Mouse (Mus musculus) limb, embryonic 10.5 days (tissue): ENCODE measurements around the gene Foxj2. TPM values are rescaled to one million over a fixed set of nuclear protein-coding genes. Genes with fewer than 3 reads are reported as not detected.
A peak's percentile ranks its signal among the peaks of the same experiment; 100 is the strongest.

Experiments
- DNase-seq: peaks from one replicate; pipeline ENCODE4 v3.0.0-alpha.2; 2017; ENCODE audit warnings: low spot score
- H3K27ac ChIP-seq: fragments of 300-500 bp; sonication (generic); 2 replicates; pipeline ENCODE4 v1.5.1; 2016; ENCODE audit warnings: mild to moderate bottlenecking
- H3K27me3 ChIP-seq: fragments of 300-500 bp; sonication (generic); 2 replicates; pipeline ENCODE4 v1.6.1; 2016; ENCODE audit warnings: low read depth, mild to moderate bottlenecking; ENCODE audit not compliant: poor library complexity, severe bottlenecking
- H3K36me3 ChIP-seq: fragments of 300-500 bp; sonication (generic); 2 replicates; pipeline ENCODE4 v1.6.1; 2016; ENCODE audit warnings: mild to moderate bottlenecking, moderate library complexity
- H3K4me1 ChIP-seq: fragments of 300-500 bp; sonication (generic); 2 replicates; pipeline ENCODE4 v1.6.1; 2016
- H3K4me3 ChIP-seq: fragments of 300-500 bp; sonication (generic); 2 replicates; pipeline ENCODE4 v1.5.1; 2016; ENCODE audit warnings: mild to moderate bottlenecking, moderate library complexity
- H3K9me3 ChIP-seq: fragments of 300-500 bp; sonication (generic); replicated peaks from 2 replicates; pipeline ENCODE4 v1.6.1; 2016; ENCODE audit warnings: mild to moderate bottlenecking
- WGBS: fragments of 180-500 bp; shearing (Covaris S2); methylation state at CpG from one replicate; pipeline ENCODE4 v1.1.7; 2016; 5-methylcytosine and 5-hydroxymethylcytosine counted together
- polyA plus RNA-seq: library from polyadenylated mRNA; unstranded; fragments of >200 nt; fragmentation: Nextera tagmentation; extraction: Ambion mirVana; gene quantifications from 2 replicates; pipeline ENCODE4 v1.2.1, GENCODE M21; 2016

Foxj2 gene
- polyA plus RNA-seq = 1.7 and 3.2 TPM in 2 replicates

DNA sequence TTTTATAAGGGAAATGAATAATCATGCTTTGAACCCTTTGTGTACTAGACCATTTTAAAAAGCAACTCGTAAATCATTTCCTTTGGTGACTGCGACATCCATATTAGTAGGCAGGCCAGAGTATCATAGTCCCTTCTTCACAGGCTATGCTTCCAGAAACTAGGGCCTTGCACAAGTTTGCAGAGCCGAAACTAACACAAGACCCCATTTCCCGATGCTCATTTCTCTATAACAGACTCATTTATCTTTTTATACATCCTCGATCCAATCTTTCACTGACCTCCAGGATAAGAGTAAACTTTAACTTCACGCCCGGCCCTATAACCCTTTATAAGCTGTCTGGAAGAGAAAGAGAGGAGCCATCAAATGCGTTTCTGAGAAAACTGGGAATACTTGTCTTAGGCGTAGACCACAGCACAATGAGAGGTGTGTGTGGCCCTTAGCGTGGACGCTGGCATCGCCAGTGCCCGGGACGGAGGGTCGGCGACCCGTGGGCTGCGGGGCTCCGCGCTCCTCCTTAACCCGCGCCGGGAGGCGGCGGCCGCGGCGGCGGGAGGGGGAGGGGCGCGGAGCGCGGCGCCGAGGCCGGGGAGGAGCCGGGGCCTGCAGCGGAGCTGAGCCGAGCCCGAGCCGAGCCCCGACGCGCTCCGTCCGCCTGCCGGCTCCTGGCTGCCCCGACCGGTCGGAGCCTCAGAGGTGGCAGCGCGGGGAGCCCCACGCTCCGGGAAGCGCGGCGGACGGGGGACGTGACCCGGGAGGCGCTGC is at the start of gene Foxj2:
TSS of gene Foxj2 (plus strand) at position 609 of the 765 bp plus-strand sequence.
- no peaks in the 10 kb centered on the region for H3K36me3 ChIP-seq
- H3K4me1 ChIP-seq = peaks cover 27% of the 10 kb centered on the region
- peak within 1 kb of the TSS; percentile 92 for H3K27ac ChIP-seq
- H3K27me3 ChIP-seq = no peaks in the 10 kb centered on the region; the same call in 1 of the 2 replicates
- 2% methylated on average over 57 of the region's 61 CpGs for WGBS
- no peaks in the 10 kb centered on the region for H3K9me3 ChIP-seq
- DNase-seq = peak; percentile 80
- peak within 1 kb of the TSS; percentile 86 for H3K4me3 ChIP-seq

DNA sequence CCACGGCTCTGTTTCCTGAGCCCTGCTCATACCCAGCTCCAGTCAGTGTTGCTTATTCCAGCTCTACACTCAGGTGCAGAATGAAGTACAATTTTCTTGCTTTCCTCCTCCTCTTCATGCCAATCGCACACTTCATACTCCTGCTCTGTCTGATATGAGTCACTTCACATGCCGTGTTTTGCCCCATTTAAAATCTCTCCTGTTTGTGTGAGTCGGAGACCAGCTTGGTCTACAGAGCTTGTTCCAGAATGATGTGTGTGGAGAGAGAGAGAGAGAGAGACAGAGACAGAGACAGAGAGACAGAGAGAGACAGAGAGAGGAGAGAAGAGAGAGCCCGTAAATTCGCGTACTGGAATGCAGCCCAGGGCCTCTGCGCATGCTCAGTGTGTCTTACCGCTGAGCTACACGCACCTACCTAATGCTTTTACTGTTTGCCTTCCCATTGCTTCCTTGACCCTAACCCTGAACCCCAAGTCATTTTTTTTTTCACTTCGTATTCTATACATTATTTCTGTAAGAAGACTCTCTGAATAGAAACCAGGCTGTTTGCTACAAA is 48.9 kb upstream of the Foxj2 start:
- H3K4me3 ChIP-seq = no peak overlapping the region
- no peaks in the 10 kb centered on the region for H3K36me3 ChIP-seq
- no peak overlapping the region for H3K27ac ChIP-seq
- H3K4me1 ChIP-seq = peaks cover 27% of the 10 kb centered on the region
- H3K9me3 ChIP-seq = no peaks in the 10 kb centered on the region
- H3K27me3 ChIP-seq = no peaks in the 10 kb centered on the region
- DNase-seq = no peak
- 91% methylated on average over 11 of the region's 11 CpGs for WGBS

DNA sequence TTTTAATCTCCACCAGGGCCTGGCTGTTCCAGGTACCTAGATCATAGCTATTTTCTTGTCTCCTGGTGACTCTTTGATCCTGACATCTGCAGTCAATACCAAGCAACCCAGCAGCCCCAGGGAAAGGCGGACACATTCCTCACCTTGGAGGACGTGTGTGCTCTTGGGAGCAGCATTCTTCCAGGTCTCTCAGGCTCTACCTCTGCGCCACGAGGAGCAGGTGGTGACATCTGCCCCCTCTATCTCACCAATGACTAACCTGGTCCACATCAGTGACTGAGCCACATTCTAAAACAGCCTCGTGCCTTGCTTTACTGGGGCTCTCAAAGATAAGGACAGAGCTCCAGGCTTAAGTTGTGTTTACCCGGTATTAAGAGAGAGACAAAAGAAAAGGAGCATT is 47.0 kb upstream of the Foxj2 start:
- WGBS = 51% methylated on average over 6 of the region's 6 CpGs
- Histone ChIP-seq H3K4me1 (peaks cover 23% of the 10 kb centered on the region), H3K27ac (no peak overlapping the region), H3K9me3 (no peaks in the 10 kb centered on the region), H3K36me3 (no peaks in the 10 kb centered on the region), H3K27me3 (no peaks in the 10 kb centered on the region), H3K4me3 (no peak overlapping the region)
- no peak for DNase-seq

DNA sequence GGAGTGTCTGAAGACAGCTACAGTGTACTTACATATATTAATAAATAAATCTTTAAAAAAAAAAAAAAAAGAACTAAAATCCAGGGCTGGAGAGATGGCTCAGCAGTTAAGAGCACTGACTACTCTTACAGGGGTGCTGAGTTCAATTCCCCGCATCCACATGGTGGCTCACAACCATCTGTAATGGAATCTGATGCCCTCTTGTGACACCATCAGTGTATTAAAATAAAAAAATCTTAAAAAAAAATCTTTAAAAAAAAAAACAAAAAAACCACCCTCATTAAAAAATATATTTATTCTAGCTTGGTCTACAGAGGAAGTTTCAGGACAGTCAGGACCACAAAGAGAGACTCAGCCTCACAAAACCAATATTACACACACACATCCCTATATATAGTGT is 45.4 kb upstream of the Foxj2 start:
- Histone ChIP-seq H3K4me1 (peaks cover 13% of the 10 kb centered on the region; the same call in 1 of the 2 replicates), H3K36me3 (no peaks in the 10 kb centered on the region), H3K4me3 (no peak overlapping the region), H3K9me3 (no peaks in the 10 kb centered on the region), H3K27me3 (no peaks in the 10 kb centered on the region), H3K27ac (no peak overlapping the region)
- no peak for DNase-seq
- 92% methylated on average over 1 of the region's 1 CpGs for WGBS

DNA sequence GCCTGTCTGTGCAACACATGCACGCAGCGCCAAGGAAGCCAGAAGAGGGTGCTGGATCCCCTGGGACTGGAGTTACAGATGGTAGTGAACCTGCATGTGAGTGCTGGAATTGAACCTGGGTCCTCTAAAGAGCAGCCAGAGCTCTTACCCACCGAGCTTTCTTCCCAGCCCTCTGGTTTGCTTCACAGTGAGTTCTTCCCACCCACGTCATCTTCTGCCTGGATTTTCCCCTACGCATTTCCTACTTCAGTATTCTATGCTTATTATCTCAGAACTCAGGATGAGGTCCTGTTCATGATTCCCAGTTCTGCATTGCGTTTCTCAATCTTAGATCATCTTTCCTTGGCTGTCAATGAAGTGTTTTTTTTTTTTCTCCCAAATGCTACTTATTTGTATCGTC is 43.7 kb upstream of the Foxj2 start:
- no peaks in the 10 kb centered on the region for H3K9me3 ChIP-seq
- WGBS = 83% methylated on average over 7 of the region's 7 CpGs
- DNase-seq = no peak
- no peak overlapping the region for H3K27ac ChIP-seq
- 0 out of 2 replicates have a peak, but pooled peaks cover 8% of the 10 kb centered on the region for H3K4me1 ChIP-seq
- H3K4me3 ChIP-seq = no peak overlapping the region
- H3K27me3 ChIP-seq = no peaks in the 10 kb centered on the region
- H3K36me3 ChIP-seq = no peaks in the 10 kb centered on the region

DNA sequence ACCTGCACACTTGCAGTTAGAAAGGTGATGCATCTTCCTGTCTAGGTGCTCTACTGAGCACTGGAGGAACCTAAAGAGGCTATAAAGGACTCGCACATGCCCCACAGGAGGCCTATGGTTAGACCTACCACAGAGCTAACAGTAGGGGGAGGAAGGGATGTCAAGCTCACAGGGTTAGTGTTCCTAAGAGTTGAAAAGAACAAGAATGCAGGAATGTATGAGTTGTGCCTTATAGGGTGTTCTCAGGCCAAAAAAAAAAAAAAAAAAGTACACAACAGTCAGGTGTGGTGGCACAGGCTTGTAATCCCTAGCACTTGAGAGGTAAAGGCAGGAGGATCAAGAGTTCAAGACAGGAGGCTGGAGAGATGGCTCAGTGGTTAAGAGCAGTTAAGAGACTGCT is 39.8 kb upstream of the Foxj2 start:
- no peak overlapping the region for H3K27ac ChIP-seq
- no peaks in the 10 kb centered on the region for H3K27me3 ChIP-seq
- 0 out of 2 replicates have a peak, but pooled peaks cover 4% of the 10 kb centered on the region for H3K4me1 ChIP-seq
- WGBS = 51% methylated on average over 1 of the region's 1 CpGs
- no peak overlapping the region for H3K4me3 ChIP-seq
- H3K36me3 ChIP-seq = no peaks in the 10 kb centered on the region
- no peak for DNase-seq
- no peaks in the 10 kb centered on the region for H3K9me3 ChIP-seq

DNA sequence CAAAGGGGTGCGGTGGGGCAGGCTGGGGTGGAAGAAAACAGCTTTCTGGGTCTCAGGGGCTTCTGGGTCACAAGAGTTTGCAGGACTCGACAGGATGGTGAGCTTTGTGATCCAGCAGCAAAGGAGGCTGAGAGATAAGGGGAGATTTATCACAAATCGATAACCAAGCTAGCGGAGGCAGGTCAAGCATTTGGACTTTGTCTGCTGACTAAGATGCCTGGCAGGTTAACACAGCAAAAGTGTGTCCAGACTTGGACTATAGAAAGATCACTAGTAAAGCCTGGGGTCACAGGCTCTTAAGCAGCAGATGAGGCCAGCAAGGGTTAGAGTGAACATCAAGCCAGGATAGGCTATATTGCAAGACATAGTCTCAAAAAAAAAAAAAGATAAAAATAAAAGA is 38.5 kb upstream of the Foxj2 start:
- no peak overlapping the region for H3K4me3 ChIP-seq
- 0 out of 2 replicates have a peak, but pooled peaks cover 6% of the 10 kb centered on the region for H3K4me1 ChIP-seq
- WGBS = 79% methylated on average over 4 of the region's 4 CpGs
- H3K27ac ChIP-seq = no peak overlapping the region
- no peaks in the 10 kb centered on the region for H3K36me3 ChIP-seq
- no peaks in the 10 kb centered on the region for H3K9me3 ChIP-seq
- H3K27me3 ChIP-seq = no peaks in the 10 kb centered on the region
- no peak for DNase-seq

DNA sequence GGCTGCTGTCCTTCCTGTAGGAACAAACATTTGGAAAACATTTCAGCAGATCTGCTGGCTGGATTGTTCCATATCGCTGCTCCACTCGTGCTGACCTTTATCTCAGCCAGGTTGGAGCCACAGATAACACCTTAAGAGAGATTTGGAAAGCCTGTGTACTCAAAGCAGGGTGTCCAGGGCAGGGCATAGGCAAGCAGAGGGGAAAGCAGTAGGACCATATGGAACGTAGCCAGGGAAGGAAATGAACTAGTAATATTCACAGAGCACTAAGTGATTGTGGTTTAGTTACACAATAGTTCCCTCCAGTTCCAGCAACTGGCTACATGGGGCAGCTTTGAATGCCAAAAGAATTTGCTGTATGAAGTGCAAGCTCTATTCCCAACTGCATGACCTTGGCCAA is 37.5 kb upstream of the Foxj2 start:
- DNase-seq = no peak
- H3K4me3 ChIP-seq = no peak overlapping the region
- H3K4me1 ChIP-seq = 0 out of 2 replicates have a peak, but pooled peaks cover 3% of the 10 kb centered on the region
- no peak overlapping the region for H3K27ac ChIP-seq
- H3K36me3 ChIP-seq = no peaks in the 10 kb centered on the region
- WGBS = 67% methylated on average over 3 of the region's 3 CpGs
- no peaks in the 10 kb centered on the region for H3K9me3 ChIP-seq
- no peaks in the 10 kb centered on the region for H3K27me3 ChIP-seq

DNA sequence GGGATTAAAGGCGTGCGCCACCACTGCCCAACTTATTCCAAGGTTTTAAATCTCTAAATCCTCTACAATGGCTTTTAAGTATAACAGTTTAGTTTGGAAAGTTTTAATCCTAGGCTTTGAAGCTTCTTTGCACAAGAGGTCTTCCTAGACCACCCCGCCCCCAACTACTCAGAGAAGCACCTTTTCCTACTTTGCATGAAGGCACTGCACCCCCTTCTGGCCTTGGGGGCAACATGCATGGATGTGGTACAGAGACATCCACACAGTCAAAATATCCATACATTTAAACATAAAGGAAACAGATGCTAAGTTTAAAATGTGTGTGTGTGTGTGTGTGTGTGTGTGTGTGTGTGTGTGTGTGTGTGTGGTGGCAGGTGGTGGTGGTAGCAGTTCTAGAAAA is 34.8 kb upstream of the Foxj2 start:
- 0 out of 2 replicates have a peak, but pooled peaks cover 3% of the 10 kb centered on the region for H3K4me1 ChIP-seq

DNA sequence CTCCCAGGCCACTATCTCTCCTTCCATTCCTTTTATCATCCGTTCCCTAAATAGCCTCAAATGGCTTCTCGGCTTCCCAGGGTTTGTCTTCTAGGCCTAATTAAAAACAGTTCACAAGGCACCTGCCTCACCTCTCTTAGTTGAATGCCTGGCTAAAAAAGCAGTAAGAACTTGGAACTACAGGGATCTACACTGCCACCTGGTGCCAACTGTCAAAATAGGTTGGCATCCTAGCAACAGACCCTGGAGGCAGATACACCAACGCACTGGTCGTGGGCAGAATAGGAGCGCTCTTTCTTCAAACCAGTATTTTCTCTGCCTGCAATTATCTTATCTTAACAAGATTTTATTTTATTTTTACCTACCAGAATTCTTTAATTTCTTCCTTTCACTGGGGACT is 33.4 kb upstream of the Foxj2 start:
- DNase-seq = peak; percentile 40
- no peaks in the 10 kb centered on the region for H3K36me3 ChIP-seq
- WGBS = 37% methylated on average over 5 of the region's 5 CpGs

More for the DNA sequence above, 34.8 kb upstream of the Foxj2 start:
- H3K27me3 ChIP-seq = no peaks in the 10 kb centered on the region
- H3K9me3 ChIP-seq = no peaks in the 10 kb centered on the region
- no peak overlapping the region for H3K27ac ChIP-seq
- no peak overlapping the region for H3K4me3 ChIP-seq
- no peaks in the 10 kb centered on the region for H3K36me3 ChIP-seq
- DNase-seq = no peak
- WGBS = 92% methylated on average over 3 of the region's 3 CpGs

DNA sequence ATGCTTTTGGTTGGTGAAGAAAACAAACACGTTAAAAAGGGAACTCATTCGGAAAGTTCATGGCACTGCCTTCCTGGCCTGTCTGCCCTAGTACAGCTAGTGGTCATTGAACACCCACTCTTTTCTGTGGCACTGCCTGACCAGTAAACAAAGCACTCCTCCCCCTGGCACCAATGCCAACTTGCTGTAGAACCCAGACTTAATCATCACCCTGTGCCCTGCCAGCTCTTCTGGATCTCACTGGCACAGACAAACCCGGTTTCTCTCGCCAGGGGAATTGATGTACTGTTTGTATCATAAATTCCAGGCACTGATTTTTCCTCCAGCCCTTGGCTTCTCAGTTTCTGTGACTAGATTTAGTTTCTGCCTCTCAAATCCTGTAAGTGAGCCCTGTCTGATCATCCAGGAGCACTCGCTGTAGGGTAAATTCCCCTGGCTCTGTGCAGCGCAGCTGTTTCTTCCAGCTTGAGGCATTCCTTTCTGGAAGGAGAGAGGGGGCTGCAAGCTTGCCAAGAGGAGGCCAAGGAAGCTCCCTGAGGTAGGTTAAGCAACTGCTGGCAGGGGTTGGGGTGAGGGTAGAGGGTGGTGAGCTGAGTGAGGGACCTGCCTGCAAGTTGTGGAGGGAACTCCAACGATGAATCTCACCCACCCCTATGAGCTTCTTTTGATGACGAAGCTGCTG is 24.3 kb upstream of the Foxj2 start:
- Histone ChIP-seq H3K4me3 (no peak overlapping the region), H3K27me3 (no peaks in the 10 kb centered on the region), H3K9me3 (no peaks in the 10 kb centered on the region), H3K36me3 (no peaks in the 10 kb centered on the region), H3K27ac (no peak overlapping the region), H3K4me1 (no peaks in the 10 kb centered on the region)
- no peak for DNase-seq
- 80% methylated on average over 8 of the region's 8 CpGs for WGBS

More for the DNA sequence above, 33.4 kb upstream of the Foxj2 start:
- no peaks in the 10 kb centered on the region for H3K9me3 ChIP-seq
- no peak overlapping the region for H3K4me3 ChIP-seq
- H3K27ac ChIP-seq = no peak overlapping the region
- 0 out of 2 replicates have a peak, but pooled peaks cover 3% of the 10 kb centered on the region for H3K4me1 ChIP-seq
- no peaks in the 10 kb centered on the region for H3K27me3 ChIP-seq

DNA sequence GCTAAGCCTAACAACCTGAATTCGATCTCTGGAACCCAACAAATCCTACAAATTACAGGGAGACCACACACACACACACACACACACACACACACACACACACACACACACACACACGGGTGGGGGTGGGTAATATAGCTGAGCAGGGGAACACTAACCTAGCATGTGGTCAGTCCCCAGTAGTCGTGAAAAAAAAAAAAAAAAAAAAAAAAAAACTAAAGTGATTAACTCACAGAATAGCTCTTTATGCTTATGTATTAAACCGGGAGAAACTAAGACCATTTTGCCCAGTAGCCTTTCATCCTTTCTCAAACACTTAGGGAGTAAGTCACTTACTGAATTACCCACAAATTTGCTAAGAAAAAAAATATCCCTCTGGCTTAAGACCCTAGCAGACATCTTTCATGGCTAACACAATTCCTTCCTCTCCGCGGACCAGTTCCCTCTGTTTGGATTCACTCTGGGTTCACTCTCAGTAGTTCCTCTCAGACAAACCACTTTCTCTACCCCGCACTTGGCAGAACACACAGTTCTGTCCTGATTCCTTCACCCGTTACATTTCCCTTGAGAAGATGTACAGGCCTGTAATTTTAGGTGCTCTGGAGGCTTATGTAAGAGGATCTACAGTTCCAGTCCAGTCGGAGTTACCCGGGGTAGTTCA is 18.9 kb upstream of the Foxj2 start:
- 51% methylated on average over 10 of the region's 10 CpGs for WGBS
- Histone ChIP-seq H3K27ac (peak overlapping the region; percentile 89), H3K4me1 (peaks cover 16% of the 10 kb centered on the region), H3K27me3 (peaks cover 21% of the 10 kb centered on the region), H3K9me3 (no peaks in the 10 kb centered on the region), H3K4me3 (peak overlapping the region; percentile 68), H3K36me3 (no peaks in the 10 kb centered on the region)
- DNase-seq = no peak
